Mouse (Mus musculus) cerebellum, adult 11-12 months (tissue): ENCODE results near the gene Kdr.

Experiments used
- DNase-seq: peaks from one replicate; pipeline ENCODE4 v3.0.0; 2022

The Kdr gene

GRCm38 (mm10) chr5:75978374-75979100, at the start of gene Kdr:
TSS of gene Kdr (minus strand) at chr5:75978458.
- no peak for DNase-seq

- DNase-seq: no peak
Observed at GRCm38 (mm10) chr5:76026805-76027204, 48.5 kb upstream of the Kdr start.

DNA sequence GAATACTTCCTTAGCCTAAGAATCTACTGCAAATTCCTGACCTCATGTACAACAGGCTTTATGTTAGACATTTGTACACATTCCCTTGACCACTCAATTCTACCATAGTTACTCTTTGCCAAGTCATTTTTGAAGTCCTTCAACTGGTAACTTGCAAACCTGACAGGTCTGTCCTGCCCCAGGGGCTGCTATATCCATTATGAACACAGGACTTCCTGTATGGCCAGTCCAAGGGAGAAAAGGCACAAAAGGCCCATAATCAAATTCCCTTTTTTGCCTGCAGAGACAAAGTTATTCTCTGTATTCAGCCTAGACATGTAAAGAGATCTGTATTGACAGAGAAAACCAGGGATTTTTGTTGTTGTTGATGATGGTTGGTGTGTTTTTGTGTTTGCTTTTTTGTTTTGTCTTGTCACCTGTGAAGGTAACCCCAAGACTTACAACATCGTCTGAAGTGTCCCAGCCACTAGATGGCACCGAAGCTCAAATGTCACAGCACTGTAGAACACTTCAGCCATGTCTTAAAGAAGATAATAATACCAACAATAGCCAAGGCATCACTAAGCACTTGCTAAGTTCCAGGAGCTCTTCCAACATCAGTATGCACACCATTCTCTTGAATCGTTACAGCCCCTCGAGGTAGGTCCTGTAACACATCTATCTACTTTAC, 47.9 kb upstream of the Kdr start:
- DNase-seq: no peak

DNA sequence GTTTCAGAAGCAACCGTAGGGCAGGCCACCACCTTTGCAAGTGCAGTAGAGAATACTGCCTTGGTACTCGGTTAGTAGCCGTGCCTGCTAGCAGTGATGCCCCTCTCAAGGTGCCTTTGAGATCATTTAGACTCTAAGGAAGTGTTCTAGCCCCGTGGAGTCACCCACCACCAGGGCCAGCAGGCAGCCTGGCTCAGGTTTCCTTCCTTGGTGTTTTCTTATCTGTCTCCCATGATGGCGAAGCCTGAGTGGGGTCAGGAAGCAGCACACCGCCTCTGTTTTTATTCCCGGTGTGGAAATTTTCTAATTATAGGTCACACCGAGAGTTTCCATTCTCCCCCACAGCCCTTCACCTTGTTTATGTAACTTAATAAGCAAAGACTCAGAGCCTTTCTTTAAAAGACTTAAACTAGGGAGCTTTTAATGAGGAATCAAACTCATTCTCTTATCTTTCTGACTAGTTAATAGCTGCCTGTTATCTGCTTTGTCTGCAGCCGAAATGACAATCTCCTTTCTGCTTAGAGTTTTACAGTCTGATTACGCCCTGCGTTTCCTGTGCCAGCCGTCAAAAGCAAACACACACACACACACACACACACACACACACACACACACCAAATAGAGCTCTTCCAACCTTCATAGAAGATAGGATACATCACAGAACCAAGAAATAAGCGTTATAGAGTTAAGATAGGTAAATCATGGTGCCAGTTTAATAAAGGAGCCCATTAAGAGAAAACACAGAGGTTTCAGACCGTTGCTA, 44.9 kb upstream of the Kdr start:
- DNase-seq: no peak

- DNase-seq: no peak
Observed at GRCm38 (mm10) chr5:76022436-76022835, 44.2 kb upstream of the Kdr start.

- no peak for DNase-seq
Observed at GRCm38 (mm10) chr5:76018321-76018720, 40.1 kb upstream of the Kdr start.

DNA sequence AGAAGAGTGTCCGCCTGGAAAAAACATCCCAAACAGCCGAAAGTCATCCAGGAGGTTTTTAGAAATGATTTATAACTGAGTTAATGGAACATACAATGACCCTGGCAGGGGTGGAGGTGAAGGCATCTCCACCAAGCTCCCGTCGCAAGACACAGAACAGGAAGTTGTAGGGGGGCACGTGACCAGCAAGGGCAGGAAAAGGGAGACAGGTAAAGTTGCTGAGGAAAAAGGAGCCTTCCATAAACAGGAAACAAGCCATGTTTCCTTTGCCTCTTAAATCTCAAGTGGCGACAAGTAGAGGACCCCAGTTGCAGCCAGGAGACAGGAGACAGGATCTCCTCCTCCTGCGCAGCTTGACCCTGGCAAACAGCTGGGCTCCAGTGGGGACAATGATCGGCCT, 37.8 kb upstream of the Kdr start:
- no peak for DNase-seq

GRCm38 (mm10) chr5:76013881-76014431, 35.7 kb upstream of the Kdr start:
- no peak for DNase-seq

DNA sequence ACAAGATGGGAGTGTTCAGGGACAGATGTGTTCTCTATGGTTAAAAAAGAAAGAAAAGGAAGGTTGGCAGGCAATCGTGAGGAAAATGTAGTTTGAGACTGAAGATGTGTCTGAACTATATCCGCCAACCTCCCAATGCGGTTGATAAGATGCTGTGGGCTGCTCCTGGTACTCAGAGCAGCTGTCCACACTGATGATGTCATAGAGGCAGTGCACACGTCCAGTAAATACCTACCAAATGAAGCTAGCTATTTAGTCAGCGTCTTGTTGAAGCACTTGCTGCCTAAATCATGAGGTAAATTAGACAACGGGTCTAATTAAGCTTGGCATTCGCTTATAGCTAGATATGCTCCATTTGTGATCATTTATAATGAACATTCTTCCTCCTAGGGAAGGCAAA, 28.1 kb upstream of the Kdr start:
- DNase-seq: no peak

- no peak for DNase-seq
Observed at GRCm38 (mm10) chr5:75990212-75990611, 12.0 kb upstream of the Kdr start.

DNA sequence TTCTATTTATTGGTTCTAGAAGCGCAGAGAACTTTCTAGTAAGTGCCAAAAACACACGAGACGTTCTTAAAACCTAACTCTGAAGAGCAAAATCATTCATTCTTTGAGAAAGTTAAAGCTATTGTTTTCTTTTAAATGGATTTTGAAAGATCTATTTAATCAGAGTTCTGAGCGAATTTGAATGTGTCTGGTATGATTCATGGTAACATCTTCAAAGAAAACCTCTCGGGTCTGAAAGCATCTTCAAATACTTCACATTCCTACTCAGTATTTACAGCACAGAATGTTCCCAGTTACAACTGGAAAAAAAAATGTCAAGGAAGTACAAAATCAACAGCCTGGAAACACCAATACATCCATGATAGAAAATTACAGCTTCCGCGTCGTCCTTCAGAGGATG, 9.3 kb upstream of the Kdr start:
- no peak for DNase-seq

DNA sequence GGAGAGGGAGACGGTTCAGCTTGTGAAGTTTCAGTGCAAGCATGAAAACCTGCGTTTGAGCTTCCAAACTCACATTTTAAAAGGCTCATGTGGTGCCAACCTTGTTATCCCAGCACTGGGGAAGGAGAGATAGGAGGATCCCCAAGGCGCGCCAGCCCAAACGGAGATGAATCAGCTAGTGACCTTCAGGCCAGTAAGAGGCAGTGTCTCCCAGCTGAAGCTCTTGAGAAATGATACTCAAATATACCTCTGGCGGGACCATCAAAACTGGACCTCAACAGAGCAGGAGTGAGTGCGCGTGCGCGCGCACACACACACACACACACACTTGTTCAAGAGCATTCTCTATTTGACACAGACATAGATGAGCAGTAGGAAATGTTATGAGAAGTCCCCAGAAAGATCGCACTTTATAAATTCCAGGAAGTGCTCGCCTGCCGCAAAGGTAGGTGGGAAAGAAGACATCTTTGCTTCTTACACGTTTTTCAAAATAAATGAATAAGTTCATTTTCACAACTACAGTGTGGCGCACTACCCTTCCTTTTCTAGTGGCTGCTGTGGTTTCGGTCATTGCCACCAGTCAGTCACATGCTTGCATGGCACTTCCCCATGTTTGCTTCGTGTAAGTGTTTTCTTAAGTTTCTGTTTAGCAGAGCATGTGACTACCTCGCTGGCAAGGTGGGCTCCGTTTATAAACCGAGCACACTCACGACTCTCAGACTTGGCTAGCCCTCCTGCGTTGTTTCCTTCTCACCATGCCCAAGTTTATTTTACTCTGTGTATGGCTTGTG, 2.5 kb upstream of the Kdr start:
- no peak for DNase-seq

- DNase-seq: no peak
Observed at GRCm38 (mm10) chr5:75979108-75979507, 850 bp upstream of the Kdr start.

DNA sequence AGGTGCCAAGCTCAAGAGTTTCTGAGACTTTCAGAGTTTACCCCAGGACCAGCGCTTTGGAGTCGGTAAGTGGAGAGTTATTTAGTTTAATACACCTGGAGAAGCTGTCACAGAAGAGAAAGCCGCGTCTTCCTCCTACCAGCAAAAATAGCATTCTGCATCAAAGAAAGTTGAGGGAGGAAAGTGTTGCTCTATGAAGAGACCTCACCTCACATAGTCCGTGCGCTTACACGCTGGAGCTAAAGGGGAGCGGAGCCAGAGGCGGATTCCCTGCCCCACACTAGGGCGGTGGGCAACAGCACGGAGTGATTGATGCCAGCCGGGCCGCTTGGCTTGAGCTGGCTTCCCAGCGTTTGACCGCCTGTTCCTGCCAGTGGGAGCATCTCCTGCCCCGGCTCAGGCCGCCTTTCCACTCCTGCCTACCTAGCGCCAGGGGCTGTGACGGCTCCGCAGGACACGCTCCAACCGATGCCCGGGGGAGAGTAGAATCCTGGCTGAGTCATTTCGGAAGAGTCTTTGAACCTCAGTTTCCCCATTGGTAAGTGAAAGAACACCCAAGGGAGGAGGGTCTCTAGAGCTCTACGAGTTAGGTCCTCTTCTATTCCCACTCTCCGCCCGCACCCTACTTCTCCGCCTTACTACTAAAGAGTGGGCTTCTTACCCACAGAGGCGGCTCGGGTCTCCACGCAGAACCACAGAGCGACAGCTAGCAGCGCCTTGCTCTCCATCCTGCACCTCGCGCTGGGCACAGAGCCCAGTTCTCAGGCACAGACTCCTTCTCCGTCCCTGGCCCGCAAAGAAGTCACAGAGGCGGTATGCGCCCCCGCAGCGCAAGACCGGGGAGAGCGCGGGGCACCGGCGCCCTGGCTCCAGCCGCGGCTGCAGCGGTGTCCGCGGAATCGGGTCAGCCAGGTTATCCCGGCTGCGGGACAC, 551 bp downstream of the Kdr start:
- no peak for DNase-seq

DNA sequence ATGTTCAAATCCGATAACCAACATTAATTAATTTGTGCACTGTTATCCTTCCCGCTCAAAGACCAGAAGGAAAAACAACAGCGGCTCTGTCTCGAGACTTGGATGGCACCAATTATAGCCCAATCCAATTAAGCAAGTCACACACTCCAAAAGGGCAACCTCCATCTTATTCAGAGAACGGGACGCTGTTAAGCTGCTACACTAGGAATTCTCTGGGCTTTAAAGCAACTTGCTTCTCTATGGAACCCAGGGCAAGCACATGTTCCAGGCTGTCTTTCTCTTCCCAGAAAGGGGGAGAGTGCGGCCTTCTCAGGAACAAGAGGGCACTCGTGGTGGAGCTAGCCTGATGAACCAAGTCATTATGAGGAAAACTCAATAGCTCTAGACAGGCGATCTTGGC, 1.6 kb downstream of the Kdr start:
- no peak for DNase-seq

DNA sequence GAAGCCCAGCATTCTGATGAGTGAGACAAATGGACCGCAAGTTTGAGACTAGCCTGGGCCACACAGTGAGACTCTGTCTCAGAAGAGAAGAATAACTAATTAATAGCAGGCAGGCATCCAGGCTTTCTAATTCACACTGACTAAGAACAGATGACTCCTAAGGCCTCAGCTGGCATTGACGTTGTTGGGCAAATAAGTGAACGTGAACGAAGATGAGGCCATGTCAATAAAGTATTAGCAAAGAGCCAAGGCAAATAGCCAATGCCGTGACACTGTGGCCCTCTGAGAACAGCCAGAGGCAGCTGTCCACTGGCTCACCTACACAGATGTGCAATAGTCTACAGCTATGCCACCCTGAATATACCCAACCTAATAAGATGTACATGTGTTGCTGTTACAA, 2.9 kb downstream of the Kdr start:
- no peak for DNase-seq

- DNase-seq: no peak
Observed at GRCm38 (mm10) chr5:75974543-75975130, 3.6 kb downstream of the Kdr start.

DNA sequence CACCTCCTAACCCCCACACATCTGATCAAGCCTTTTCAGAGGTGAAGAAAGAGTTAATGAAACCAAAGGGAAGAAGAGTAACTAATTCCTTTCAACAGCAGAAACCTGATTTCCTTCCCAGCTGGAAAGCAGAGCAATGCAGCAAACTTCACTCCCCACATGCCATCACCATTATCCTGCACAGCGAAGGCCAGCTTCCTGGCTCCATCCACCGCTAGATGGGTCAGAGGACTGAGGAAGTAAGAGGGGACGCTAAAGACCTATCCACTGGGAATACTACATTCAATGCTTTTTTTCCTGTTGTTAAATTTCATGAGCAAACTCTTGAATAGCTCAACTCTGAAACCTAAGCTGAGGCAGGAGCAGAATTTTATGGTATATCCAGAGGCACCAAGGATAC, 8.4 kb downstream of the Kdr start:
- no peak for DNase-seq

- DNase-seq: no peak
Observed at GRCm38 (mm10) chr5:75962558-75962957, 15.7 kb downstream of the Kdr start.

DNA sequence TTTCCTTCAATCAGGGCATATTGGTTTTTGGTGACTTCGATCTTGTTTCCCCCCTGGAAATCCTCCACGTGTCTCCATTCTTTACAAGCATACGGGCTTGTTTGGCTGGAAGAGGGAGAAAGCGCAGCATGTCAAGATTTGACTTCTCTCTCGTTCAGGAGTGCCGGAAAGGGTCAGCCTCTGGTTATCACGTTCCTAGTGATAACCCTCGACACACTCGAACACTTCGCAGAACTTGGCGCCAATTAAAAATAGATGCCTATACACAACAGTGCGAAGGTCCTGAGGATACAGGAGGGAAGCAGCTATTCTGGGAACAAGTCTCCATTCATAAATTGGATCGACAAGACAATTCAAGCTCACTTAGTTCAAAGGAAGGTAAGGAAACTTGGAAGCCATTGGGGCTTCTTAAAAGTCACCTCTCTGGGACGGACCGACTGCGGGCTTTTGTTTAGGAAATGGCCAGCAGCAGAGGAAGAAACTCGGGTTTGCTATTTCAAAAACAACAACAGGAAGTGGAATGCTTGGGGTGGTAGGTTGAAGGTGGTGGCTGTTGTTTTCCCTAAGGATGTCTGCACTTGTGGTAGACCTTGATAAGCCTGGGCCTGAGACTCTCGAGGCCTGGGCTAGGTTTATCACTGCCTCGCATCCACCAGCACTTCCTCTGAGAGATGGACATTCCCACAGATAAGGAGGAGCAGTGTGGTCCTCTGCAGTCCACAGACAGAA, 16.4 kb downstream of the Kdr start:
- DNase-seq: no peak

GRCm38 (mm10) chr5:75959809-75960208, 18.4 kb downstream of the Kdr start:
- no peak for DNase-seq
